Mouse (Mus musculus) C2C12 (cell line): ENCODE data around the gene H2-Oa.

Source experiments
- CEBPB ChIP-seq: IDR thresholded peaks from one replicate; pipeline ENCODE4 v1.6.1; 2011; ENCODE audit warnings: low read depth, mild to moderate bottlenecking, control low read depth, moderate library complexity
- CTCF ChIP-seq: IDR thresholded peaks from one replicate; pipeline ENCODE4 v1.5.1; 2011; ENCODE audit not compliant: control insufficient read depth, insufficient read depth, insufficient read length
- FOSL1 ChIP-seq: IDR thresholded peaks from one replicate; pipeline ENCODE4 v1.8.0; 2011; ENCODE audit warnings: mild to moderate bottlenecking, low read length; ENCODE audit not compliant: poor library complexity, insufficient read depth, severe bottlenecking
- MAX ChIP-seq: IDR thresholded peaks from one replicate; pipeline ENCODE4 v1.6.1; 2011; ENCODE audit warnings: mild to moderate bottlenecking, control low read depth
- MYOD1 ChIP-seq: IDR thresholded peaks from one replicate; pipeline ENCODE4 v1.6.1; 2011; ENCODE audit warnings: low read depth; ENCODE audit not compliant: control insufficient read depth, insufficient read length
- MYOG ChIP-seq: IDR thresholded peaks from one replicate; pipeline ENCODE4 v1.6.1; 2011; ENCODE audit not compliant: control insufficient read depth, insufficient read length; ENCODE audit errors: extremely low read depth
- USF1 ChIP-seq: IDR thresholded peaks from one replicate; pipeline ENCODE4 v1.6.1; 2011; ENCODE audit warnings: low read depth, mild to moderate bottlenecking, control low read depth, moderate library complexity

DNA sequence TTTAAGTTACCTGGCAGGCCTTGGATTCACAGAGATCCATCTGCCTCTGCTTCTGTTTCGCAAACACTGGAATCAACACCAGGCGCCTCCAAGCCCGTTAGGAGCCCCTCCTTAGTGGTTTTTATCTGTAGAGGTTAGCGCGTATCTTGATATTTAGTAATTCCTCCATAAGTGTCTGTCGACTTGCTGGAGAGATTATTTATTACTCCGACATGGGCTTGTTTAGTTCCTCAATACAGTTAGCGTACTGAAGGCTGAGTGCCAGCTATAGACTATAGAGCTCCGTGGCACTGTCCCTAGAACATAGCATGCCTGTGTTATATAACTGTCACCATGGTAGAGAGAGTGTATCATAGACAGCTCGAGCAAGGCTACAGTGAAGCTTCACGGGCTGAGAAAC lies 4.0 kb upstream of the H2-Oa start:
- TF ChIP-seq MYOG, result no peak
- TF ChIP-seq CTCF, result no peak
- no peak for TF ChIP-seq MAX
- no peak for TF ChIP-seq MYOD1
- no peak for TF ChIP-seq FOSL1
- no peak for TF ChIP-seq USF1
- no peak for TF ChIP-seq CEBPB
